Comparison of ENCODE assay signal across 17 mouse cellular contexts in the genomic region with DNA sequence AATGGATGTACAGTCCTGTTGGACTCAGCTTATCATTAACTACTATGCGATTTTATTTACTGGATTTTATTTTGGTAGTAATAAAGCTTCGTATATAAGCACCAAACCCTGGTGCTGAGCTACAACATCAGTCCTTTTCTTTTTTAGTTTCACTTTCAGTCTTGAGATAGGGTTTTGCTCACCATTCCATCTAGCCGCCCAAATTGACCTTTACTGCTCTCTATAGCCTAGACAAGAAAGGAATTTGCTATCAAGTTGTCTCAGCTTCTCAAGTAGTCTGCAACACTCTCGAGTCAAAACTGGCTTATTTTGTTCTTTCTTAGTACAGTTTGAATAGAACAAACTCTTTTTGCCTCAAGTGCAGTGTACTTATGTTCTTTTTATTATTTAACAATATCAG.
A peak's percentile ranks its signal among the peaks of the same experiment; 100 is the strongest.
DNase-seq lines count a peak whose midpoint lies in the region; ATAC-seq lines count a peak whose summit lies in the region.
"Had no signal": no experiment of that assay in that cellular context is flagged by ENCODE, and none has a peak within 500 bp of the region (broad histone marks: within the 10 kb centered on the region; RNA-seq: fewer than 3 reads in every experiment).

No protein-coding gene starts in this region.

- DNase-seq in heart, postnatal 25 days (ENCODE audit: low spot score) = no peak
- no peak for DNase-seq in forebrain, embryonic 14.5 days (ENCODE audit: low spot score)
- no peak for DNase-seq in embryo, embryonic 10 days (ENCODE audit: low spot score)
- DNase-seq: cerebellum, postnatal 25 days; kidney, adult 11 months; kidney, postnatal 25 days; thymus, postnatal 25 days had no signal

- H3K4me1 ChIP-seq in heart, embryonic 13.5 days = no peaks in the 10 kb centered on the region
- no peaks in the 10 kb centered on the region for H3K4me1 ChIP-seq in megakaryocyte, embryonic 14.5 days
- no peaks in the 10 kb centered on the region for H3K4me1 ChIP-seq in forebrain, embryonic 14.5 days (ENCODE audit: control insufficient read depth, insufficient read depth, low read length)
- H3K4me1 ChIP-seq in forebrain, embryonic 12.5 days = no peaks in the 10 kb centered on the region
- H3K4me1 ChIP-seq: embryonic facial prominence, embryonic 12.5 days; hindbrain, embryonic 10.5 days; limb, embryonic 15.5 days; lung, embryonic 15.5 days had no signal

- no peaks in the 10 kb centered on the region for H3K36me3 ChIP-seq in heart, embryonic 13.5 days
- no peaks in the 10 kb centered on the region for H3K36me3 ChIP-seq in megakaryocyte, embryonic 14.5 days (replicated peaks; ENCODE audit: low read length)
- H3K36me3 ChIP-seq in forebrain, embryonic 14.5 days (ENCODE audit: control insufficient read depth, insufficient read depth, low read length) = no peaks in the 10 kb centered on the region
- no peaks in the 10 kb centered on the region for H3K36me3 ChIP-seq in forebrain, embryonic 12.5 days (replicated peaks)
- H3K36me3 ChIP-seq: embryonic facial prominence, embryonic 12.5 days; G1E; hindbrain, embryonic 10.5 days; limb, embryonic 15.5 days; lung, embryonic 15.5 days had no signal

- H3K27me3 ChIP-seq in heart, embryonic 13.5 days (replicated peaks) = no peaks in the 10 kb centered on the region
- no peaks in the 10 kb centered on the region for H3K27me3 ChIP-seq in megakaryocyte, embryonic 14.5 days (replicated peaks)
- no peaks in the 10 kb centered on the region for H3K27me3 ChIP-seq in forebrain, embryonic 14.5 days (replicated peaks; ENCODE audit: control insufficient read depth, insufficient read depth, low read length)
- no peaks in the 10 kb centered on the region for H3K27me3 ChIP-seq in forebrain, embryonic 12.5 days
- H3K27me3 ChIP-seq: embryonic facial prominence, embryonic 12.5 days; limb, embryonic 15.5 days; lung, embryonic 15.5 days had no signal

- no peak overlapping the region for H3K9ac ChIP-seq in heart, embryonic 13.5 days
- no peak overlapping the region for H3K9ac ChIP-seq in forebrain, embryonic 14.5 days (ENCODE audit: low read length)
- H3K9ac ChIP-seq in forebrain, embryonic 12.5 days = no peak overlapping the region
- H3K9ac ChIP-seq: embryonic facial prominence, embryonic 12.5 days; limb, embryonic 15.5 days; lung, embryonic 15.5 days had no signal

- peak overlapping the region; percentile 56 for H3K4me2 ChIP-seq in heart, embryonic 13.5 days
- H3K4me2 ChIP-seq in forebrain, embryonic 14.5 days (ENCODE audit: low read length) = no peak overlapping the region
- no peak overlapping the region for H3K4me2 ChIP-seq in forebrain, embryonic 12.5 days
- H3K4me2 ChIP-seq: embryonic facial prominence, embryonic 12.5 days; limb, embryonic 15.5 days; lung, embryonic 15.5 days had no signal

- WGBS in heart, embryonic 13.5 days = 33% methylated on average over 4 of the region's 4 CpGs
- 66% methylated on average over 4 of the region's 4 CpGs for WGBS in forebrain, embryonic 14.5 days
- WGBS in forebrain, embryonic 12.5 days = 75% methylated on average over 4 of the region's 4 CpGs

- ATAC-seq in heart, embryonic 13.5 days (ENCODE audit: extremely low read depth, insufficient number of reproducible peaks, low FRiP score, low TSS enrichment) = no peak
- no peak for ATAC-seq in megakaryocyte, adult 5-6 weeks (ENCODE audit: poor library complexity, severe bottlenecking)
- ATAC-seq in hematopoietic stem cell, adult 5-6 weeks (replicated peaks in 1 of 2; ENCODE audit: insufficient read depth in 1 of 2, low FRiP score in 2 of 2, low TSS enrichment in 1 of 2, low read depth in 1 of 2, poor library complexity in 2 of 2, severe bottlenecking in 2 of 2) = peak; percentile 66 to 69; a peak in 2 of 4 replicates
- ATAC-seq in forebrain, embryonic 14.5 days = no peak
- ATAC-seq in forebrain, embryonic 12.5 days (ENCODE audit: low FRiP score) = no peak

- peak overlapping the region; percentile 22; the same call in 1 of the 2 replicates for H3K4me3 ChIP-seq in heart, embryonic 13.5 days
- H3K4me3 ChIP-seq in megakaryocyte, embryonic 14.5 days (replicated peaks) = peak overlapping the region; percentile 80
- no peak overlapping the region for H3K4me3 ChIP-seq in forebrain, embryonic 14.5 days (ENCODE audit: low read depth, low read length)
- H3K4me3 ChIP-seq in forebrain, embryonic 12.5 days (replicated peaks) = no peak overlapping the region
- H3K4me3 ChIP-seq: embryonic facial prominence, embryonic 12.5 days; hindbrain, embryonic 10.5 days; limb, embryonic 15.5 days; lung, embryonic 15.5 days had no signal

- no peak overlapping the region for H3K27ac ChIP-seq in heart, embryonic 13.5 days (replicated peaks)
- no peak overlapping the region for H3K27ac ChIP-seq in forebrain, embryonic 14.5 days (ENCODE audit: low read depth, low read length)
- H3K27ac ChIP-seq in forebrain, embryonic 12.5 days = no peak overlapping the region
- H3K27ac ChIP-seq: embryonic facial prominence, embryonic 12.5 days; hindbrain, embryonic 10.5 days; limb, embryonic 15.5 days; lung, embryonic 15.5 days had no signal

- intact Hi-C loops in heart, postnatal 25 days (cut with DNase I) = no loop called here

- no peaks in the 10 kb centered on the region for H3K9me3 ChIP-seq in heart, embryonic 13.5 days
- no peaks in the 10 kb centered on the region for H3K9me3 ChIP-seq in megakaryocyte, embryonic 14.5 days
- H3K9me3 ChIP-seq in forebrain, embryonic 14.5 days (replicated peaks; ENCODE audit: control insufficient read depth, low read length) = no peaks in the 10 kb centered on the region
- H3K9me3 ChIP-seq in forebrain, embryonic 12.5 days = no peaks in the 10 kb centered on the region
- H3K9me3 ChIP-seq: embryonic facial prominence, embryonic 12.5 days; hindbrain, embryonic 10.5 days; limb, embryonic 15.5 days; lung, embryonic 15.5 days had no signal

Comparison
In these comparisons a context has a peak if more than half of its experiments do, and no peak if none do; other contexts are left out.
1. ATAC-seq: peak in hematopoietic stem cell, adult 5-6 weeks (2 of 2); none in heart, embryonic 13.5 days (single experiment), megakaryocyte, adult 5-6 weeks (single experiment), forebrain, embryonic 14.5 days (single experiment) and forebrain, embryonic 12.5 days (single experiment).
2. H3K4me3 ChIP-seq: peak in heart, embryonic 13.5 days (single experiment) and megakaryocyte, embryonic 14.5 days (single experiment); none in forebrain, embryonic 14.5 days (single experiment) and forebrain, embryonic 12.5 days (single experiment).